Mouse (Mus musculus) kidney, embryonic 14.5 days (tissue): ENCODE measurements around the gene Zfp414. TPM values are rescaled to one million over a fixed set of nuclear protein-coding genes. Genes with fewer than 3 reads are reported as not detected.

Experiments used
- ATAC-seq: fragments of 200-750 bp; cut with Nextera tagmentation; 2 replicates; pipeline ENCODE4 v1.8.0; 2017; ENCODE audit warnings: moderate number of reproducible peaks, mild to moderate bottlenecking, moderate TSS enrichment, moderate library complexity; ENCODE audit not compliant: low FRiP score, low TSS enrichment
- H3K27ac ChIP-seq: fragments of 300-500 bp; sonication (generic); 2 replicates; pipeline ENCODE4 v1.5.1; 2014; ENCODE audit warnings: low read depth, mild to moderate bottlenecking, low read length, moderate library complexity, mixed read lengths
- H3K27me3 ChIP-seq: fragments of 300-500 bp; sonication (generic); 2 replicates; pipeline ENCODE4 v1.6.1; 2014; ENCODE audit warnings: mild to moderate bottlenecking, low read length; ENCODE audit not compliant: control insufficient read depth, insufficient read depth
- H3K36me3 ChIP-seq: fragments of 300-500 bp; sonication (generic); 2 replicates; pipeline ENCODE4 v1.6.1; 2014; ENCODE audit warnings: low read length, mixed read lengths; ENCODE audit not compliant: control insufficient read depth, insufficient read depth
- H3K4me1 ChIP-seq: fragments of 300-500 bp; sonication (generic); 2 replicates; pipeline ENCODE4 v1.6.1; 2014; ENCODE audit warnings: low read length, mixed read lengths; ENCODE audit not compliant: control insufficient read depth, insufficient read depth
- H3K4me2 ChIP-seq: fragments of 300-500 bp; sonication (generic); replicated peaks from 2 replicates; pipeline ENCODE4 v1.6.1; 2014; ENCODE audit warnings: low read depth, mild to moderate bottlenecking, low read length
- H3K4me3 ChIP-seq: fragments of 300-500 bp; sonication (generic); 2 replicates; pipeline ENCODE4 v1.5.1; 2014; ENCODE audit warnings: mild to moderate bottlenecking, low read length
- H3K9ac ChIP-seq: fragments of 300-500 bp; sonication (generic); 2 replicates; pipeline ENCODE4 v1.6.1; 2014; ENCODE audit warnings: low read depth, mild to moderate bottlenecking, low read length, moderate library complexity
- H3K9me3 ChIP-seq: fragments of 300-500 bp; sonication (generic); 2 replicates; pipeline ENCODE4 v1.6.1; 2016; ENCODE audit warnings: low read length; ENCODE audit not compliant: control insufficient read depth
- WGBS: fragments of 180-500 bp; shearing (Covaris S2); extraction: QIAGEN DNeasy Blood & Tissue Kit; methylation state at CpG from one replicate; pipeline ENCODE4 v1.1.7; 2014; 5-methylcytosine and 5-hydroxymethylcytosine counted together
- polyA plus RNA-seq: library from polyadenylated mRNA; unstranded; fragments of >200 nt; fragmentation: Nextera tagmentation; extraction: Ambion mirVana; gene quantifications from 2 replicates; pipeline ENCODE4 v1.2.1, GENCODE M21; 2014

Zfp414 gene
- polyA plus RNA-seq, 1 experiment from 2014 or later = 73.1 TPM

GRCm38 (mm10) chr17:33676086-33676485 lies 47.2 kb downstream of the Zfp414 start:
- 91% methylated on average over 2 of the region's 2 CpGs for WGBS
- H3K9ac ChIP-seq = no peak overlapping the region

GRCm38 (mm10) chr17:33678771-33679170 lies 49.9 kb downstream of the Zfp414 start:
- Histone ChIP-seq H3K27ac (no peak overlapping the region), H3K9me3 (no peaks in the 10 kb centered on the region), H3K9ac (no peak overlapping the region), H3K4me2 (no peak overlapping the region), H3K36me3 (peaks cover 33% of the 10 kb centered on the region), H3K4me3 (no peak overlapping the region), H3K4me1 (peaks cover 19% of the 10 kb centered on the region), H3K27me3 (no peaks in the 10 kb centered on the region)
- ATAC-seq = no peak

More at GRCm38 (mm10) chr17:33676086-33676485, 47.2 kb downstream of the Zfp414 start:
- H3K4me1 ChIP-seq = no peaks in the 10 kb centered on the region
- no peaks in the 10 kb centered on the region for H3K27me3 ChIP-seq
- H3K4me3 ChIP-seq = no peak overlapping the region
- H3K36me3 ChIP-seq = peaks cover 30% of the 10 kb centered on the region
- no peak overlapping the region for H3K27ac ChIP-seq
- H3K4me2 ChIP-seq = no peak overlapping the region
- ATAC-seq = no peak
- no peaks in the 10 kb centered on the region for H3K9me3 ChIP-seq

Other genes with a start within 250 kb of the Zfp414 start
- gene Zfp101, start 234.4 kb upstream of the Zfp414 start, polyA plus RNA-seq = 21.4 TPM in 2 replicates
- gene Actl9, start 196.2 kb upstream of the Zfp414 start, polyA plus RNA-seq = not detected in 2 replicates
- gene Adamts10, start 104.9 kb upstream of the Zfp414 start, polyA plus RNA-seq = 35.1 and 49.3 TPM in 2 replicates
- gene Myo1f, start 73.4 kb upstream of the Zfp414 start, polyA plus RNA-seq = 0.96 and 2.3 TPM in 2 replicates
- 0.66 and 0.81 TPM in 2 replicates for gene Pram1, start 9.0 kb downstream of the Zfp414 start, polyA plus RNA-seq
- gene Hnrnpm, start 57.8 kb downstream of the Zfp414 start, polyA plus RNA-seq = 375 and 422 TPM in 2 replicates
- gene March2, start 89.6 kb downstream of the Zfp414 start, polyA plus RNA-seq = 31.2 and 46.1 TPM in 2 replicates
- 217 and 269 TPM in 2 replicates for gene Rab11b, start 131.4 kb downstream of the Zfp414 start, polyA plus RNA-seq
- 18.4 and 19.4 TPM in 2 replicates for gene Angptl4, start 152.7 kb downstream of the Zfp414 start, polyA plus RNA-seq
- gene Kank3, start 181.4 kb downstream of the Zfp414 start, polyA plus RNA-seq = 49.9 and 52.1 TPM in 2 replicates
- 1,210 and 1,489 TPM in 2 replicates for gene Rps28, start 195.5 kb downstream of the Zfp414 start, polyA plus RNA-seq
- 504 and 675 TPM in 2 replicates for gene Ndufa7, start 195.5 kb downstream of the Zfp414 start, polyA plus RNA-seq
- 111 and 121 TPM in 2 replicates for gene Cd320, start 214.0 kb downstream of the Zfp414 start, polyA plus RNA-seq
- not detected in 2 replicates for gene Gm7029, start 244.7 kb downstream of the Zfp414 start, polyA plus RNA-seq